Mouse (Mus musculus) cortical plate, adult 2 months (tissue): ENCODE measurements around the gene Kansl3. TPM values are rescaled to one million over a fixed set of nuclear protein-coding genes. Genes with fewer than 3 reads are reported as not detected.

Experiments
- H3K27ac ChIP-seq: fragments of 200-500 bp; 2 replicates; pipeline ENCODE4 v1.5.1; 2012; ENCODE audit warnings: low read length, control low read depth, inconsistent platforms; ENCODE audit not compliant: insufficient read depth
- H3K4me1 ChIP-seq: fragments of 200-500 bp; 2 replicates; pipeline ENCODE4 v1.6.1; 2011; ENCODE audit warnings: low read length; ENCODE audit not compliant: control insufficient read depth, insufficient read depth
- H3K4me3 ChIP-seq: fragments of 200-500 bp; 2 replicates; pipeline ENCODE4 v1.5.1; 2011; ENCODE audit warnings: mild to moderate bottlenecking, low read length, control low read depth; ENCODE audit not compliant: insufficient read depth
- CTCF ChIP-seq: fragments of 200-500 bp; IDR thresholded peaks from 2 replicates; pipeline ENCODE4 v1.5.1; 2011; ENCODE audit warnings: mild to moderate bottlenecking, control low read depth, low read length; ENCODE audit not compliant: insufficient read depth; ENCODE audit errors: extremely low read depth
- POLR2A ChIP-seq: fragments of 200-500 bp; IDR thresholded peaks from 2 replicates; pipeline ENCODE4 v1.6.1; 2011; ENCODE audit warnings: mild to moderate bottlenecking, low read length, control low read depth; ENCODE audit not compliant: insufficient read depth; ENCODE audit errors: extremely low read depth
- polyA plus RNA-seq: library from polyadenylated mRNA; depleted of rRNA; stranded (reverse); fragments of >200 nt; gene quantifications from 2 replicates; pipeline ENCODE4 v1.2.3, GENCODE M21; 2012; rRNA removed

Kansl3 gene
- 63.6 and 65.8 TPM in 2 replicates for polyA plus RNA-seq

DNA sequence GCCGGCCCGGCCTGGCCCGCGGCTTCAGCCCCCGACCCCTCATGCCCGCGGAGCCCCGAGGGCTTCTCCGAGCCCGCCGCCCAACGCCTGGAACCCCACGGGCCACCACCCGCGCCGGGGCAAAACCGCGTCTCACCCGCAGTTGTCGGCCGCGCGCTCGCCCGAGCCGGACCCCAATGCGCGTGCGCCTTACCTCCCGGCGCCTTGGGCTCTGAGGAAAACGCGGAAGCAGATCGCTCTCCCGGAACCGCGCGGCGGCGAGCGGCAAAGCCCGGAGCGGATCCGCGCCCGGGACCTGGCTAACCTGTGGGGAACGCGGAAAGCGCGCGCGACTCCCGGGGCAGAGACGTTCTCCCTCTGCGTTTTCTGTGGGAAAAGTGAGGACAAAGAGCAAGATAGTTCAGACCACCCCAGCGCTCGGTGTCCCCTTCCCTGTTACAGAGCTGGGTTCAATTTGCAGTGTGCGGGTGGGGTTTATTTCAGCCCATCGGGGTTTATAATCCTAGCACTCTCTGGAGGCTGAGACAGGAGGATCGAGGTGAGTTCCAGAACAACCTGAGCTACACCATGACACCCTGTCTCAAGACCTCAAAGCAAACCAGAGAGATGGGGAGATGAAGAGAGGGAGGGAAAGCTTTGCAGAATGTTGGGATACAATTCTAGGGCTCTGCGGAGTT is at the start of gene Kansl3:
Gene Kansl3, minus strand, starts transcription at position 213 of the 677 bp plus-strand sequence.
- peak within 1 kb of the TSS; percentile 61 for H3K4me3 ChIP-seq
- TF ChIP-seq CTCF = no peak
- peak; percentile 77; the same call in 1 of the 2 replicates for TF ChIP-seq POLR2A
- H3K27ac ChIP-seq = 0 out of 2 replicates have a peak within 1 kb of the TSS, but pooled peaks have one; percentile 33
- peaks cover 7% of the 10 kb centered on the region; the same call in 1 of the 2 replicates for H3K4me1 ChIP-seq

GRCm38 (mm10) chr1:36404531-36404930 is 35.5 kb upstream of the Kansl3 start:
- Histone ChIP-seq H3K4me1 (no peaks in the 10 kb centered on the region), H3K27ac (no peak overlapping the region), H3K4me3 (no peak overlapping the region)
- TF ChIP-seq CTCF (no peak), POLR2A (no peak)

DNA sequence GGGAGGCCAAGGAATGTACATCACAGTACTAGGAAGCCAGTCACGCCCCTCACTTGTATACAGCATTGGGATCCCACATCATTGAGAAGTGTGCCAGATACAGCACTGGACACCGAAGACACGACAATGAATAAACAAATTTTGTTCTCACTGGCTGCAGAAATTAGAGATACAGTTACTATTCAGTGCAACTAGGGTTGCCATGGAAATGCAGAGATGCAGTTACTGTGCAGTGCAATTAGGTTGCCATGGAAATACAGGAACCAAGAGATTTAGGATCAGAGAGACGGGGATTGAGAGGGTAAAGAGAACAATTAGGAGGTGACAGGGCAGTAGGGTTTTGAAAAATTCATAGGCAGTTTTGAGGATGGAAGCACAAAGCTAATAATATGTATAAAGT is 32.5 kb upstream of the Kansl3 start:
- TF ChIP-seq POLR2A (no peak), CTCF (no peak)
- no peak overlapping the region for H3K27ac ChIP-seq
- no peaks in the 10 kb centered on the region for H3K4me1 ChIP-seq
- no peak overlapping the region for H3K4me3 ChIP-seq

GRCm38 (mm10) chr1:36397041-36397440 is 28.1 kb upstream of the Kansl3 start:
- TF ChIP-seq POLR2A (no peak), CTCF (no peak)

GRCm38 (mm10) chr1:36379582-36379981 is 10.6 kb upstream of the Kansl3 start:
- Histone ChIP-seq H3K4me3 (no peak overlapping the region), H3K27ac (no peak overlapping the region), H3K4me1 (no peaks in the 10 kb centered on the region)
- no peak for TF ChIP-seq CTCF
- TF ChIP-seq POLR2A = no peak

More at GRCm38 (mm10) chr1:36397041-36397440, 28.1 kb upstream of the Kansl3 start:
- no peaks in the 10 kb centered on the region for H3K4me1 ChIP-seq
- H3K4me3 ChIP-seq = no peak overlapping the region
- H3K27ac ChIP-seq = no peak overlapping the region

DNA sequence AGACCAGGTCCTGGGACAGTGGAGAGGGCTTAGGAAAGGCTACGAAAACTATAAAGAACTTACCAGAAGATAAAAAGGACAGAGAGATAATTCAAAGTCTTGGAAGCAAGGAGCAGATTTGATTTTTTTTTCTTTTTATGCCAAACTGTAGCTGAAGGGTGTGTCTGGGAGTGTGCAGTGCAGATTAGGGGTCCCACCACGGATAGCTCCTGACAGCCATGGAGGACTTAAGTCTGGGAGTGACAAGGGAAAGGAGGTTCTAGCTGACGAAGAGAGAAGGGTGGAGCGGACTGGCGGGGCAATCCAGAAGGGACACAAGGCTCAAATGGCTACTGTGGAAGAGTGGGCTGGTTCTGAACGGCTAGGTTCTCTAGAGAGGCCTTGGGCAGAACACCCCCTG is 9.9 kb upstream of the Kansl3 start:
- H3K4me3 ChIP-seq = no peak overlapping the region
- no peak overlapping the region for H3K27ac ChIP-seq
- H3K4me1 ChIP-seq = no peaks in the 10 kb centered on the region
- TF ChIP-seq POLR2A (no peak), CTCF (no peak)

- Histone ChIP-seq H3K4me1 (peaks cover 5% of the 10 kb centered on the region; the same call in 1 of the 2 replicates), H3K4me3 (no peak within 1 kb of the TSS), H3K27ac (no peak within 1 kb of the TSS)
- TF ChIP-seq CTCF (no peak), POLR2A (no peak)
Observed at GRCm38 (mm10) chr1:36371934-36372845, 3.2 kb upstream of the Kansl3 start, which contains the start of gene Fer1l5. Fer1l5 (plus strand) TSS chr1:36372291.

- H3K4me3 ChIP-seq = no peak overlapping the region
- TF ChIP-seq POLR2A (no peak), CTCF (no peak)
- no peak overlapping the region for H3K27ac ChIP-seq
- peaks cover 5% of the 10 kb centered on the region; the same call in 1 of the 2 replicates for H3K4me1 ChIP-seq
Observed at GRCm38 (mm10) chr1:36370918-36371317, 1.9 kb upstream of the Kansl3 start.
